Mouse (Mus musculus) Patski (cell line): Measurements from ENCODE around the gene Def6. TPM values are rescaled to one million over a fixed set of nuclear protein-coding genes. Genes with fewer than 3 reads are reported as not detected.

ENCODE experiments used
- ATAC-seq: fragments of 100-300 bp; one replicate; pipeline ENCODE4 v1.8.0; 2021
- CTCF ChIA-PET: fragments of 350-600 bp; sonication (Branson Sonifier 250); formaldehyde crosslinking; loops from one replicate; lab custom pipeline; 2022; ENCODE audit warnings: inconsistent platforms; lab: Charles Lee
- POLR2A ChIA-PET: fragments of 350-600 bp; sonication (Branson Sonifier 250); formaldehyde crosslinking; loops from one replicate; lab custom pipeline; 2022; ENCODE audit warnings: antibody characterized with exemption, inconsistent platforms; lab: Charles Lee
- DNase-seq: peaks from one replicate; pipeline ENCODE4 v3.0.0-alpha.2; 2011; ENCODE audit warnings: low read depth, low spot score
- H3K27me3 ChIP-seq: fragments of 371-371 bp; one replicate; pipeline ENCODE4 v1.5.1; 2021
- CTCF ChIP-seq: fragments of 100-300 bp; IDR thresholded peaks from one replicate; pipeline ENCODE4 v1.5.1; 2021
- in situ Hi-C: fragments of 300-500 bp; cut with MboI; formaldehyde crosslinking; loops from 3 replicates; pipeline ENCODE4 v1.11.1; 2018; ENCODE audit warnings: low pct_unique_long_range_greater_than_20kb, mixed read lengths
- polyA plus RNA-seq: library from polyadenylated mRNA; unstranded; gene quantifications from one replicate; pipeline ENCODE4 v1.2.3, GENCODE M21; 2021

The Def6 gene
- polyA plus RNA-seq: 1.4 TPM

DNA sequence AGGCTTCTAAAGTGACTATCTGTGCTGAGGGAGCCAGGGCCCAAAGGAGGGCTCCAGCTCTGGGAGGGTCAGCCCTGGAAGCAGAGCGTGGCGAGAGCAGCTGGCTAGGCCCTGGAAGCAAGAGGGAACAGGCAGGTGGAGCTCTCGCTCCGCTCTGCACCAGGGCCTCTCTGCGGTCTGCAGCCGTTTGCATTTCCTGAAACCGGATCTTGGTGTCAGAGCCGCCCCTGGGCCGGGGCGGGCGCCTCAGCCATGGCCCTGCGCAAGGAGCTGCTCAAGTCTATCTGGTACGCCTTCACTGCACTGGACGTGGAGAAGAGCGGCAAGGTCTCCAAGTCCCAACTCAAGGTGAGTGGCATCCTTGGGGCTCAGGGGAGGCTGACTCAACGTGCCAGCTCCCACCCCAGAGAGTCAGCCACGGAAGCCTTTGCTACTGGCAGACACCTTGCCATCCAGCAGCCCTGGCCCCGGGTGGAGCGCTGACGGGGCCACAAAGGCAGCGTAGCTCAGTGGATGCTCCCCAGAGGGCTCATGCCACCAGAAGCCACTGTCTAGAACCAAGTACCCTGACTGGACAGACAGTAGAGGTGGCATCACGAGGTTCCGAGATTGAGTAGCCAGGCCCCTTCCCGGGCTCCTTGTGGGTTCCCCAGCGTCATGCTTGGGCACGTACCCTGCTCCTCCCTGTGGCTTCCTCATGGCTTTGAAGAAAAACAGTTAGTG is at the start of gene Def6:
TSS of gene Def6 (plus strand) at position 188 of the 723 bp plus-strand sequence.
- ChIA-PET POLR2A (interaction anchor here (0.9 kb wide), 1 partner anchor 124 kb away, joined by 3 read pairs; no protein-coding TSS in a partner anchor), CTCF (interaction anchor here (0.9 to 1.7 kb wide), 3 partner anchors 8 to 18 kb away, joined by 3 to 7 read pairs (median 3); no protein-coding TSS in a partner anchor)
- no peak for ATAC-seq
- H3K27me3 ChIP-seq: no peaks in the 10 kb centered on the region
- DNase-seq: no peak
- no peak for TF ChIP-seq CTCF
- in situ Hi-C loops: loop anchor here (25.0 kb wide), 1 partner anchor 330 kb away; the partner anchor contains the start of genes Armc12 and Clpsl2

GRCm38 (mm10) chr17:28160361-28160760 is 47.2 kb upstream of the Def6 start:
- ChIA-PET CTCF (interaction anchor here (9.5 kb wide), 1 partner anchor 75 kb away, joined by 69 read pairs; no protein-coding TSS in a partner anchor), POLR2A (no interaction called here)
- ATAC-seq (no peak), DNase-seq (no peak)
- TF ChIP-seq CTCF: no peak
- no peaks in the 10 kb centered on the region for H3K27me3 ChIP-seq
- in situ Hi-C loops: loop anchor here (5.0 kb wide), 2 partner anchors 78 to 173 kb away; partner anchors contain the start of gene Tcp11

DNA sequence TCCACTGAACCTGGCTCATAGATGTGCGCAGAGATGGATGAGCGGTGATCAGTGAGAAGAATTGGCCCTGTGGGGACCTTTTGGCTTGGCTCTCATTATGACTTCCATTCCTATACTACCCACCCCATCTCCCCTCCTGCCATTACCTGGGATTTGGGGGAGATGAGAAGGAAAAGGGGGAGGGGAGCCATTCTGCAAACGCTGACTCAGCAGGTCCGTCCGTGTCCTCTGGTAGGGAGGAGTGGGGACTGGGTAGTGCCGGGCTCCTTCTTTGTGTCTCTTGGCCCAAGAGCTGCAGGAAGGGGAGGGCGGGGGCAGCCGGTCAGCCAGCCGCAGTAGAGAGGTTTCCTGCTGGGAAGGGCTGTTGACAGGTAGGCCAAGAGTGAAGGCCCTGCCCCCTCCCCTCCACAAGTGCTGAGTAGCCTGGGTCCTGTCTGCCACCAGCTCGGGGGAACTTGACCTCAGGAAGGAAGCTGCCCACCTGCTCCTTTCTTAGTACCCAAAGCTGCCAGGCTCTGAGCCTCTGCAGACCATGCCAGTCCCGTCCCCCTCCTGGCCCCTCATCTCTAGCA is 46.2 kb upstream of the Def6 start:
- POLR2A ChIA-PET: no interaction called here
- CTCF ChIA-PET: interaction anchor here (9.5 kb wide), 1 partner anchor 76 kb away, joined by 69 read pairs; no protein-coding TSS in a partner anchor
- no peak for TF ChIP-seq CTCF
- H3K27me3 ChIP-seq: no peaks in the 10 kb centered on the region
- in situ Hi-C loops: loop anchor here (5.0 kb wide), 2 partner anchors 79 to 174 kb away; partner anchors contain the start of gene Tcp11
- DNase-seq: no peak
- no peak for ATAC-seq

DNA sequence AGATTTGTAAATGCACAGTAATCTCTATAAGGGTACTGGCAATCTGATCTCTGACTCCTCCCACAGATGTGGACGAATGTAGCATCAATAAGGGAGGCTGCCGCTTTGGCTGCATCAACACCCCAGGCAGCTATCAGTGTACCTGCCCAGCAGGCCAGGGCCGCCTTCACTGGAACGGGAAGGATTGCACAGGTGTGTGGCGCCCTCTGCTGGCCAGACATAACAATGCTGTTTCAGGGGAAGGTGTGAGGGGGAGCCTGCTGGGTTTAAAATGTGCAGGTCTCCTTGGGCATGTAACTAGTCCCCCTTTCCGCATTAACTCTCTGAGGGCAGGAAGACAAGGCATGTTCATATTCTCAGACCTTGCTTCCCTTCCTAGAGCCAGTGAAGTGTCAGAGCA is 43.9 kb upstream of the Def6 start:
- CTCF ChIA-PET: interaction anchor here (0.8 to 9.5 kb wide), 15 partner anchors 8 to 251 kb away, joined by 3 to 69 read pairs (median 3); no protein-coding TSS in a partner anchor
- H3K27me3 ChIP-seq: no peaks in the 10 kb centered on the region
- ATAC-seq (no peak), DNase-seq (no peak)
- TF ChIP-seq CTCF: no peak
- POLR2A ChIA-PET: no interaction called here
- in situ Hi-C loops: loop anchor here (5.0 kb wide), 2 partner anchors 81 to 176 kb away; partner anchors contain the start of gene Tcp11

DNA sequence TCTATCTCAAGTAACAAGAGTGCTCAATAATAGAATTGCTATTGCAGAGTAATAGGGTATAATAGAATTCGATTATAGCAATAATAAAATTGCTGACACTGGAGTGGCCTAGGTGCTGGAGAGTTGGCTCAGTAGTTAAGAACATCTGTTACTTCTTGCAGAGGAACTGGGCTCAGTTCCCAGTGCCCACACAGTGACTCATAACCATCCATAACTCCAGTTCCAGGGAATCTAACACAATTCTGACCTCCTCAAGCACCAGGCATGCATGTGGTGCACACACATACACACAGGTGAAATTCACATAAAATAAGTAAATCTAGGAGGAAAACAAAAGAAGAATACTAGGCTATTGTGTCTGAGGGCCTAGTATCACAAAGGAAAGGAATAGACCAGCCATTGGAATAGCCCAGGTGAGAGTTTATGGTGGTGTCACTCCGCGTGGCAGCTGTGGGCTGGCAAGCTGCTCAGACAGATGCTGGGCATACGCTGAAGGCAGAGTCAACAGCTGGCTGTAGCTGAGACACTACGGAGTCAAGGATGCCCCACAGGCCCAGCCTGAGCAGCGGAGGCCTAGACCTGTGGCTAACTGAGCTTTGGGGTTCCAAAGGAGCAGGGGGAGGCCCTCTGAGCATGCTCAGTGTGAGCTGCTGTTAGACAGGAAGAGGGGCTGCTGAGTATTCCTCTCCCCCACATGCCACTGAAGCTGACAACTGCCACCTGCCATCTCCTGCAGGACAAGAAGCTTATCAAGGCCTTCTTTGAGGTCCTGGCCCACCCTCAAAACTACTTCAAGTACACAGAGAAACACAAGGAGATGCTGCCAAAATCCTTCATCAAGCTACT is 36.9 kb upstream of the Def6 start:
- no peaks in the 10 kb centered on the region for H3K27me3 ChIP-seq
- DNase-seq (no peak), ATAC-seq (peak; percentile 42)
- in situ Hi-C loops: no loop called here
- CTCF ChIA-PET: interaction anchor here (1.7 kb wide), 1 partner anchor 85 kb away, joined by 4 read pairs; no protein-coding TSS in a partner anchor
- TF ChIP-seq CTCF: no peak
- POLR2A ChIA-PET: interaction anchor here (1.1 kb wide), 1 partner anchor 12 kb away, joined by 3 read pairs; no protein-coding TSS in a partner anchor

GRCm38 (mm10) chr17:28172690-28173089 is 34.9 kb upstream of the Def6 start:
- in situ Hi-C loops: no loop called here
- ATAC-seq (no peak), DNase-seq (no peak)
- CTCF ChIA-PET: interaction anchor here (0.8 to 1.7 kb wide), 2 partner anchors 9 to 10 kb away, joined by 3 read pairs; no protein-coding TSS in a partner anchor
- no peaks in the 10 kb centered on the region for H3K27me3 ChIP-seq
- POLR2A ChIA-PET: interaction anchor here (0.6 kb wide), 1 partner anchor 195 kb away, joined by 3 read pairs; no protein-coding TSS in a partner anchor
- no peak for TF ChIP-seq CTCF

DNA sequence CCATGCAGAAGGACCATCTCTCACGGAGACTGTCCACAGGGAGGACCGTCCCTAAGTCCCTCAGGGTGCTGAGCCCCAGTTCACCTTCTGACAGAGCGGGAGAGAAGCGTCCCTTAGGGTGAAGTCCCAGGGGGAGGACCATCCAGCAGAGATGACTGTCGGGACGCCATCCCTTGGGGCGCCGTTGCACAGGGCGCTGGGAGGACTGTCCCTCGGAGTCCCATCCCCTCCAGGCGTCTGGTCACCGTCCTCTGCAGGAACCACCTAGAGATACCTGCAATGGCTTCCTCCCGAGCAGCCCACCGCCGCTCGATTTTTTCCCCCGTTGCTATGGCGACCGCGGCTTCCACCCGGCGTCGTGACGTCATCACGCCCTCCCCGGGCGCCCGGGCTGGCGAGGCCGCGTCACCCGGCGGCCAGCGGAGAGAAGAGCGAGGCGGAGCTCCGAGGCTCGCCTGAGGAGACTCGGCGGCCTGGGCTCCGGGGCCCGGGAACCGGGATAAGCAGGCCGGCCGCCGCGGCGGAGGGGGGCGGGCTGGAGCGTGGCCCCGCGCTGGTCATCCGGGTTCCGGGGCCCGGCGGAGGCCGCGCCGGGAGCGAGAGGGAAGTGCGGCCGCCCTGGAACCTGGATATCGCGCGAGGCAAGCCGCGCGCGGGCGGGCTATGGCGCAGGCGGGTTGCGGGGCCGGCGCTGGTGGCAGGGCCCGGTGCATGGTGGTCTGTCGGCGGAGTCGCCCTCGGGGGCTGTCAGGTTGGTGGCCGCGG is 30.6 kb upstream of the Def6 start, which contains the start of gene Zfp523:
TSS of gene Zfp523 (plus strand) at position 355 of the 765 bp plus-strand sequence.
- DNase-seq: no peak
- ChIA-PET CTCF (no interaction called here), POLR2A (no interaction called here)
- H3K27me3 ChIP-seq: no peaks in the 10 kb centered on the region
- no peak for TF ChIP-seq CTCF
- in situ Hi-C loops: no loop called here
- peak; percentile 76 for ATAC-seq

GRCm38 (mm10) chr17:28177540-28178046 is 30.0 kb upstream of the Def6 start:
- ChIA-PET POLR2A (interaction anchor here (0.6 kb wide), 1 partner anchor 33 kb away, joined by 7 read pairs; no protein-coding TSS in a partner anchor), CTCF (no interaction called here)
- in situ Hi-C loops: no loop called here
- no peaks in the 10 kb centered on the region for H3K27me3 ChIP-seq
- DNase-seq: no peak
- TF ChIP-seq CTCF: no peak
- ATAC-seq: peak; percentile 20

DNA sequence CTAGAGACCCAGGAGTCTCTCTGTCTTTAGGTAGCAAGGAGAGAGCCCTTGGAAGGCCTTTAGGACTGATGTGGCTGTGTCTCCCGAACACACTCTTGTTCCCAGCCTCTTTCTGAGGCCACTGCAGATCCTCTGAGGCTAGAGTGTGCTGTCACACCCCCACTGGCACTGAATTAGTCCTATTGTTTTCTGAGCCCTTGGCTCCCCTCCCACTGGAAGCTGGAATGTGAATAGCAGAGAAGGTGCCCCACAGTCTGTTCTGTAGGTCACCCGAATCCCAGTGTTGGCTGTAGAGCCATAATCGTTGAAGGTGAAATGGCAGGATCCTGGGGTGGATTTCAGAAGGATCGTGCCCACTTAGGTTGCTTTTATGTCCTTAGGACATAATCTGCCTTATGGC is 27.2 kb upstream of the Def6 start:
- CTCF ChIA-PET: no interaction called here
- DNase-seq: no peak
- no peaks in the 10 kb centered on the region for H3K27me3 ChIP-seq
- TF ChIP-seq CTCF: no peak
- ATAC-seq: no peak
- in situ Hi-C loops: no loop called here
- POLR2A ChIA-PET: interaction anchor here (0.7 kb wide), 1 partner anchor 807 kb away, joined by 3 read pairs; no protein-coding TSS in a partner anchor
